Mouse (Mus musculus): ENCODE data around the gene Slc41a3.

DNA sequence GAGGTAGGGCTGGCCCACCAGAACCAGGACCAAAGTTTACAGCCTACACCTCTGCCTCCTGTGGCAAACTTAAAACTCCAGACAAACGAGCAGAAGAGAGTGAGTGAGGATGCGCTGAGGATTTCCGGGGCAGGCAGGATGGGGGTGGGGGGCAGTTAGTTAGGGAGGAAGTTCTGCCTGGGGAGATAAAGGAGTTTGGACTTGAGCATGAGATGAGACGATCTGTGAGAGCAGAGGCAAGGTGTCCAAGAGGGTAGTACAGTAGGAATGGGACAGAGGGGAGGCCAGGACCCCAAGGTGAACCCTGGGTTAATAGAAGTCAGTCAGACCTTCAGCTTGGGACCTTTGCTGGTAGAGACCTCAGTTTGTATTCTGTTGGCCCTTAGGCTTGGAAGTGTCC, 13.7 kb downstream of the Slc41a3 start:
- no peak for TF ChIP-seq CTCF (IDR thresholded peaks at IDR 0.05; ENCODE audit: extremely low read depth, insufficient read depth, low read length)
- TF ChIP-seq POLR2A (IDR thresholded peaks at IDR 0.05; ENCODE audit: extremely low read depth, insufficient read depth, low read length): no peak

All from cortical plate, adult 2 months (tissue).